Mouse (Mus musculus): ENCODE measurements around the gene Ptprq.

The Ptprq gene

GRCm38 (mm10) chr10:107626648-107627047 is 93.2 kb downstream of the Ptprq start:
- DNase-seq, result no peak

- no peak for DNase-seq
Measured at GRCm38 (mm10) chr10:107624211-107624610, 95.6 kb downstream of the Ptprq start.

- DNase-seq, result no peak
Measured at GRCm38 (mm10) chr10:107615460-107615859, 104.4 kb downstream of the Ptprq start.

- DNase-seq, result no peak
Measured at GRCm38 (mm10) chr10:107601371-107601770, 118.5 kb downstream of the Ptprq start.

GRCm38 (mm10) chr10:107583360-107583759 is 136.5 kb downstream of the Ptprq start:
- peak; percentile 11 for DNase-seq

- no peak for DNase-seq
Measured at GRCm38 (mm10) chr10:107569044-107569443, 150.8 kb downstream of the Ptprq start.

GRCm38 (mm10) chr10:107568261-107568660 is 151.6 kb downstream of the Ptprq start:
- DNase-seq, result no peak

GRCm38 (mm10) chr10:107562875-107563274 is 157.0 kb downstream of the Ptprq start:
- no peak for DNase-seq

- DNase-seq, result no peak
Measured at GRCm38 (mm10) chr10:107560881-107561280, 159.0 kb downstream of the Ptprq start.

- no peak for DNase-seq
Measured at GRCm38 (mm10) chr10:107543026-107543425, 176.8 kb downstream of the Ptprq start.

GRCm38 (mm10) chr10:107528758-107529157 is 191.1 kb downstream of the Ptprq start:
- no peak for DNase-seq

- DNase-seq, result no peak
Measured at GRCm38 (mm10) chr10:107519216-107519615, 200.6 kb downstream of the Ptprq start.

GRCm38 (mm10) chr10:107516641-107517040 is 203.2 kb downstream of the Ptprq start:
- no peak for DNase-seq

- no peak for DNase-seq
Measured at GRCm38 (mm10) chr10:107514735-107515134, 205.1 kb downstream of the Ptprq start.

GRCm38 (mm10) chr10:107506397-107506796 is 213.5 kb downstream of the Ptprq start:
- DNase-seq, result no peak

GRCm38 (mm10) chr10:107503430-107503829 is 216.4 kb downstream of the Ptprq start:
- DNase-seq, result no peak

GRCm38 (mm10) chr10:107502193-107502592 is 217.7 kb downstream of the Ptprq start:
- no peak for DNase-seq

GRCm38 (mm10) chr10:107499656-107500055 is 220.2 kb downstream of the Ptprq start:
- peak; percentile 78 for DNase-seq

- DNase-seq, result no peak
Measured at GRCm38 (mm10) chr10:107496402-107496801, 223.4 kb downstream of the Ptprq start.

GRCm38 (mm10) chr10:107494568-107494967 is 225.3 kb downstream of the Ptprq start, which contains the start of gene Myf6:
Gene Myf6, minus strand, starts transcription at chr10:107494737.
- no peak for DNase-seq

GRCm38 (mm10) chr10:107493580-107494474 is 226.0 kb downstream of the Ptprq start:
- peak; percentile 5 for DNase-seq

GRCm38 (mm10) chr10:107492867-107493579 is 226.8 kb downstream of the Ptprq start:
- DNase-seq, result peak; percentile 21

- DNase-seq, result no peak
Measured at GRCm38 (mm10) chr10:107488654-107489315, 231.1 kb downstream of the Ptprq start.

Data from right cerebral cortex, adult 18-20 months (tissue).